Mouse (Mus musculus): ENCODE measurements around the gene Gm11444. TPM values are rescaled to one million over a fixed set of nuclear protein-coding genes. Genes with fewer than 3 reads are reported as not detected.

Gene Gm11444
- polyA plus RNA-seq, 1 experiment from 2014 or later = not detected

DNA sequence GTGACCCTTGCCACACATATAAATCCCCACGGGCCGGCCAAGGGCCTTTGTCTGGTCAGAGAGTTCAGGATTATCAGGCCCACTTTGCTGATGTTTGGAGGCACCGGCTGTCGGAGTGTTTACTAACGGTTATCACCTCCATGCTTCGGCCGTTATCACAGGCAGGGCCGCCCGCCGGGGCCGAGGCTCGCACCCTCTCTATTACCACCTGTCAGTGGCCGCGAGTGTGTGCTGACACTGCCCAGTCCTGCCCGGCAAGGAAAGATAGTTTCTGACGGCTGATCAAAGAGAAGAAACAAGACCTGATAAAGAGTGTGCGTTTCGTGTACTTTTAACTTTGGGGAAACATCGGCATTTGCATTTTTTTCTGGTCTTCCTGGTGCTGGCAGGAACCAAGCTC lies 50.3 kb downstream of the Gm11444 start:
- H3K36me3 ChIP-seq = no peaks in the 10 kb centered on the region

DNA sequence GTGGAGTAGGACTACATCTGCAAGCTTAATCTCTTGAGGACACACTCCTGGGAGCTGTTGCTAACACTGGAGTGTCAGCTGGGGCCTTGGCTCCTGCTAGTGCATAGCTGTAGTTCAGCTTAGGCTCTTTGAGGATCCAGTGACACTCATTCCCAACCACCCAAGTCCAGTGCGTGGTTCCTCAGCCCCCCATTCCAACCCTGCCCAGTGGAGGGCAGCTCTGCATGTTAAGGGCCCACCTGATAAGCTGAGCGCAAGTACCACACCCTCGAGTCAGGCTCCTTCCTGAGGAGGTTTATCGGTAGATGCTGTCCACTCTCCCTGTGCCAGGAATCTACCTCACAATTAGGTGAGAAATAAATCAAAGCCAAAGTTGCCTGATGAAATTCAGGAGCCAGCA lies 50.7 kb downstream of the Gm11444 start:
- H3K9ac ChIP-seq = no peak overlapping the region
- H3K4me1 ChIP-seq = peaks cover 25% of the 10 kb centered on the region
- H3K4me2 ChIP-seq = no peak overlapping the region
- no peak overlapping the region for H3K4me3 ChIP-seq
- H3K36me3 ChIP-seq = no peaks in the 10 kb centered on the region
- no peaks in the 10 kb centered on the region for H3K9me3 ChIP-seq
- no peaks in the 10 kb centered on the region for H3K27me3 ChIP-seq
- no peak for ATAC-seq (ENCODE audit: borderline replicate concordance, extremely low read depth, low FRiP score, low TSS enrichment)
- WGBS = 26% methylated on average over 4 of the region's 4 CpGs
- H3K27ac ChIP-seq = 0 out of 2 replicates have a peak overlapping the region, but pooled peaks have one; percentile 24

More for the DNA sequence above, 50.3 kb downstream of the Gm11444 start:
- no peak; the same call in 1 of the 2 replicates for ATAC-seq (ENCODE audit: borderline replicate concordance, extremely low read depth, low FRiP score, low TSS enrichment)
- Histone ChIP-seq H3K4me2 (no peak overlapping the region), H3K4me3 (no peak overlapping the region), H3K4me1 (peaks cover 25% of the 10 kb centered on the region), H3K9ac (no peak overlapping the region), H3K9me3 (no peaks in the 10 kb centered on the region), H3K27ac (0 out of 2 replicates have a peak overlapping the region, but pooled peaks have one; percentile 20), H3K27me3 (no peaks in the 10 kb centered on the region)
- 13% methylated on average over 19 of the region's 19 CpGs for WGBS

Other genes starting within 250 kb of the Gm11444 start
- gene Tbx2, start 17.8 kb downstream of the Gm11444 start, polyA plus RNA-seq (2015; fragmentation: Nextera tagmentation; extraction: Ambion mirVana) = 40.9 and 44.9 TPM in 2 replicates
- 78.8 and 81.3 TPM in 2 replicates for gene Tbx4, start 36.1 kb upstream of the Gm11444 start, polyA plus RNA-seq (2015; fragmentation: Nextera tagmentation; extraction: Ambion mirVana)